Mouse (Mus musculus) intestine, postnatal 0 days (tissue): Measurements from ENCODE around the gene Rgs16. TPM values are rescaled to one million over a fixed set of nuclear protein-coding genes. Genes with fewer than 3 reads are reported as not detected.

ENCODE experiments used
- ATAC-seq: fragments of 200-750 bp; cut with Nextera tagmentation; 2 replicates; pipeline ENCODE4 v1.8.0; 2017; ENCODE audit warnings: mild to moderate bottlenecking, moderate TSS enrichment, moderate library complexity
- H3K27ac ChIP-seq: fragments of 300-500 bp; sonication (generic); 2 replicates; pipeline ENCODE4 v1.5.1; 2014; ENCODE audit warnings: mild to moderate bottlenecking, low read depth, low read length, moderate library complexity
- H3K27me3 ChIP-seq: fragments of 300-500 bp; sonication (generic); replicated peaks from 2 replicates; pipeline ENCODE4 v1.6.1; 2014; ENCODE audit warnings: low read length, mixed read lengths; ENCODE audit not compliant: control insufficient read depth, insufficient read depth
- H3K36me3 ChIP-seq: fragments of 300-500 bp; sonication (generic); 2 replicates; pipeline ENCODE4 v1.6.1; 2014; ENCODE audit warnings: mild to moderate bottlenecking, moderate library complexity; ENCODE audit not compliant: control insufficient read depth, insufficient read depth
- H3K4me1 ChIP-seq: fragments of 300-500 bp; sonication (generic); replicated peaks from 2 replicates; pipeline ENCODE4 v1.6.1; 2014; ENCODE audit warnings: antibody characterized with exemption, low read length, mixed read lengths; ENCODE audit not compliant: control insufficient read depth, insufficient read depth
- H3K4me2 ChIP-seq: fragments of 300-500 bp; sonication (generic); replicated peaks from 2 replicates; pipeline ENCODE4 v1.6.1; 2014; ENCODE audit warnings: low read depth, mild to moderate bottlenecking, moderate library complexity
- H3K4me3 ChIP-seq: fragments of 300-500 bp; sonication (generic); 2 replicates; pipeline ENCODE4 v1.5.1; 2014; ENCODE audit warnings: low read depth, low read length
- H3K9ac ChIP-seq: fragments of 300-500 bp; sonication (generic); 2 replicates; pipeline ENCODE4 v1.6.1; 2014; ENCODE audit warnings: mild to moderate bottlenecking, low read depth, low read length
- H3K9me3 ChIP-seq: fragments of 300-500 bp; sonication (generic); 2 replicates; pipeline ENCODE4 v1.6.1; 2016; ENCODE audit warnings: mixed run types; ENCODE audit not compliant: control insufficient read depth
- CTCF ChIP-seq: sonication (generic); IDR thresholded peaks from 2 replicates; pipeline ENCODE4 v1.5.1; 2016; ENCODE audit warnings: low read depth, mild to moderate bottlenecking, control low read depth, antibody characterized with exemption, moderate library complexity
- WGBS: fragments of 180-500 bp; shearing (Covaris S2); extraction: QIAGEN DNeasy Blood & Tissue Kit; methylation state at CpG from one replicate; pipeline ENCODE4 v1.1.7; 2014; 5-methylcytosine and 5-hydroxymethylcytosine counted together
- polyA plus RNA-seq: library from polyadenylated mRNA; unstranded; fragments of >200 nt; fragmentation: Nextera tagmentation; extraction: Ambion mirVana; gene quantifications from 2 replicates; pipeline ENCODE4 v1.2.1, GENCODE M21; 2015

Gene Rgs16
- polyA plus RNA-seq, 1 experiment from 2014 or later, result 2.4 TPM

DNA sequence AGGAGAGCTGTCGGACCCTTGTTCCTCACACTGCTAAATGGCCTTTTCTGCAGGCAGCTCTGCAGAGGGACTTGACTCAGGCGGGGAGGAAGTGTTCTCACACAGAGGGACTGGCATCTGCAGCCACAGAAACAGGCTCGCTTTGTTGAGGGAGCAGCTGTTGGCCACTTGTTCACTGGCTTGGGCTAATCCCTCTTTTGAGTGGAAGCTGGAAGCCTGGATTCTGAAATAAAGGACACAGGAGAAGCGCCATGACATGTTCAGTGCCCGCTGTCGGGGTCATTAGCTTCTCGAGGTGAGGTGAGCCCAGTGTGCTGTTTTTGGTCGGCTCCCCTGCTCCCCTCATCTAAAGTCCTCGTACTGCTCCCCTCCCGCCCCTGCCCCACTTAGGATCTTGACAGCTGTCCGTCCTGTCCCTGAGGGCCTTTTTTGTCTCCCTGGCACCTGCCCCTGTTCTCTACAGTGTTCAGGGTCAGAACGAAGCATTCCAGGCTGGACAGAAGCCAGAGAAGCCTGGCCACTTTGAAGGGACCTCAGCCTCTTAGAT lies 36.6 kb upstream of the Rgs16 start:
- ATAC-seq, result no peak
- TF ChIP-seq CTCF, result no peak
- Histone ChIP-seq H3K4me3 (no peak overlapping the region), H3K9ac (no peak overlapping the region), H3K36me3 (no peaks in the 10 kb centered on the region), H3K27me3 (no peaks in the 10 kb centered on the region), H3K9me3 (no peaks in the 10 kb centered on the region), H3K4me2 (no peak overlapping the region), H3K27ac (no peak overlapping the region), H3K4me1 (no peaks in the 10 kb centered on the region)
- WGBS, result 28% methylated on average over 12 of the region's 12 CpGs

DNA sequence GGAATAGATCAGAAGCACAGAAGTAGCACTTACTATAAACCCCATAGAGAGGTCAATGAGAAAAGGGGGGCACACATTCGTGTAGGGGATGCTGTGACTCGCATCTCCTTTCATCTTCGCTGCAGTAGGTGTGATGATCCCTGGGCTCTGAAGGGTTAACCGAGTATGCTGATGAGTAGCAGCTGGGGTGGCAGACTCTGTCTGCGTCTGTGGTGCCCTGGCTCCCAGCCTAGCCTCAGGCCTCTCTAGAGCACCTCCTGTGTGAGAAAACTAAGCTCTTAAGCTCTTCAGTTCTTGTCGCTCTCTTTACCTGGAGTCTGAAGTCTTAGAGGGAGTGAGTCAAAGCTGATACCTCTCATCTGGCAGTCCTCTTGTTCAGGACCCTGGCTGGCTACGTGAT lies 36.0 kb upstream of the Rgs16 start:
- no peak overlapping the region for H3K4me2 ChIP-seq
- H3K27me3 ChIP-seq, result no peaks in the 10 kb centered on the region
- H3K27ac ChIP-seq, result no peak overlapping the region
- H3K9ac ChIP-seq, result no peak overlapping the region
- H3K9me3 ChIP-seq, result no peaks in the 10 kb centered on the region
- no peak for TF ChIP-seq CTCF
- H3K4me1 ChIP-seq, result no peaks in the 10 kb centered on the region
- ATAC-seq, result no peak
- H3K4me3 ChIP-seq, result no peak overlapping the region
- no peaks in the 10 kb centered on the region for H3K36me3 ChIP-seq
- 30% methylated on average over 7 of the region's 7 CpGs for WGBS

DNA sequence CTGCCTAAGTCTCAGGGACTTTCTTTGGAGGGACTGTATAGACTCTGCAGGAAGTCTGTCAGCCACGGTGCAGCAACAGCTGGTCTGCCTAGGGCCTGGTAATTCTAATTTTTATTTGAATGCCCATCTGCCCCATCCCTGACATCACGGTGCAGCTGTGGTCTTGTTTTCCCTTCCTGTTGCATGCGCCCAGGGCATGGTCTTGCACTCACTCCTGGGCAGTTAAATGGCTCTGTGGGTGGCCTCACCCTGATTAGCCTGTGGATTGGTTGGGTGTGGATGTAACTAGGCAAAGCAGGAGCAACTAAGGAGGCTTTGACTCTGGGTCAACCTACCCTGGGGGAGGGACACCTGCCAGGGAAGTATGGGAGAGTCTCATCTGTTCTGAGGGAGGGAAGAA lies 35.2 kb upstream of the Rgs16 start:
- 0 out of 2 replicates have a peak, but pooled peaks have one; percentile 19 for ATAC-seq
- Histone ChIP-seq H3K27ac (no peak overlapping the region), H3K27me3 (no peaks in the 10 kb centered on the region), H3K9me3 (no peaks in the 10 kb centered on the region), H3K36me3 (no peaks in the 10 kb centered on the region), H3K4me3 (no peak overlapping the region), H3K4me2 (no peak overlapping the region), H3K9ac (no peak overlapping the region), H3K4me1 (no peaks in the 10 kb centered on the region)
- WGBS, result 43% methylated on average over 3 of the region's 3 CpGs
- TF ChIP-seq CTCF, result no peak

DNA sequence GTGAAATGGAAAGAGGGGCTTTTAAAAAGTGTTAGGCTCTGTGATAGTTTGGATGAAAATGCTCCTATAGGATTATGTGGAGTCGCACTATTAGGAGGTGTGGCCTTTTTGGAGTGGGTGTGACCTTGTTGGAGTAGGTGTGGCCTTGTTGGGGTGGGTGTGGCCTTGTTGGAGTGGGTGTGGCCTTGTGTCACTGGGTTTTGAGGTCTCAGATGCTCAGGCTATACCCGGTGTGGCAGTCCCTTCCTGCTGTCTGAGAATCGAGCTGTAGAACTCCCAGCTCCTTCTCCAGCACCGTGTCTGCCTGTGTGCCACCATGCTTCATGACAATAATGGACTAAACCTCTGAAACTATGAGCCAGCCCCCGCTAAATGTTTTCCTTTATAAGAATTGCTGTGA lies 31.5 kb upstream of the Rgs16 start:
- no peaks in the 10 kb centered on the region for H3K4me1 ChIP-seq
- WGBS, result 85% methylated on average over 5 of the region's 5 CpGs
- H3K27ac ChIP-seq, result no peak overlapping the region
- no peaks in the 10 kb centered on the region for H3K9me3 ChIP-seq
- no peak for ATAC-seq
- no peaks in the 10 kb centered on the region for H3K36me3 ChIP-seq
- H3K4me3 ChIP-seq, result no peak overlapping the region
- no peak overlapping the region for H3K9ac ChIP-seq
- TF ChIP-seq CTCF, result no peak
- H3K4me2 ChIP-seq, result no peak overlapping the region
- H3K27me3 ChIP-seq, result no peaks in the 10 kb centered on the region

DNA sequence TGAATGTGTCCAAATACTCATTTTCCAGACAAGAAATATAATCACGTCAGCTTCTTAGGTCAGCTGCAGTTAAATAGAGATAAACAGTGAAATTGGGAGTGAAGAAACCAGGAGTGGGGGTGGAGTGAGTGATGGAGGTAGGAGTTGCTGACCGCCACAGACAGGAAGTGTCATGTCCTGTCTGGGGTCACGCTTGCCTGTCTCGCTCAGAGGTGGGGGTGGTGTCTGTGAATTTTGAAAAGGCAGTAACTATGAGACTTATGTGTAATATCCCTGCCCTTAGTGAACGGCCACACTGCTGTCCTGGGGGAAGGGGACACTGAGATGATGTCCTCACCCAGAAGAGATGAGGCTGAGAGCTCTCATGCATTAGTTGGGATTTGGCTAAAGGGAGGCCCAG lies 30.7 kb upstream of the Rgs16 start:
- no peaks in the 10 kb centered on the region for H3K4me1 ChIP-seq
- no peak overlapping the region for H3K4me2 ChIP-seq
- no peak overlapping the region for H3K4me3 ChIP-seq
- TF ChIP-seq CTCF, result no peak
- H3K9ac ChIP-seq, result no peak overlapping the region
- no peaks in the 10 kb centered on the region for H3K36me3 ChIP-seq
- ATAC-seq, result no peak
- H3K27me3 ChIP-seq, result no peaks in the 10 kb centered on the region
- WGBS, result 48% methylated on average over 5 of the region's 5 CpGs
- H3K9me3 ChIP-seq, result no peaks in the 10 kb centered on the region
- no peak overlapping the region for H3K27ac ChIP-seq

DNA sequence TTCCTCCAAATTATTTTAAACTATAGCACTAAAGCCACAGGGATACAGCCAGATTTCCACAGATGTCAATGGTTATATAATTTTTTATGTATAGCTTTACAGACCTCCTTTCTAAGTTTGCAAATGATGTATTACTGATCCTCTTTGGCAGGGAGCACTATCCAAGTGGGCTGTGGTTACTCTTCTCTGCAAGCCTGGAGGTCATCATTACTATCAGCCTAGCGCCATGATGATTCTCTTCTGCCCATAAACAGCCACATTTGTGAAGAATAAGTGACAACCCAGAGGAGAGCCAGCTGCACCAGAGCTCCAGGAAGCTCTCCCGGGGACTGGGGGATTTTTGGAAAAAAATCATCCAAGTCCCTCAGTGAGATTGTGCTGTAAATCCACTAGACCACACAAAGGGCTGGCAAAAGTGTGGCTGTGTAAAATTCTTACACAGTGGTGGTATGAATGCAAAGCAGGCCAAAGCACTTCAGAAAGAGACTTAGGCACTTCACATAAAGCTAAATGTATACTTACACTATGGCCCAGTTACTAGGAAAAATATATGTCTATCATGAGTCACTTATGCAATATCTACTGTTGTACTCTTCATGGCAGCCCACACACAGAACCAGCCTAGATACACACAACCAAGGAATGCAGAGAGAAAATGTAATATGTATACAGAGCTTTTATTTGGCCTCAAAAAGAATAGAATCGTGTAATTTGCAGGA lies 28.4 kb upstream of the Rgs16 start:
- no peak for TF ChIP-seq CTCF
- no peaks in the 10 kb centered on the region for H3K27me3 ChIP-seq
- no peaks in the 10 kb centered on the region for H3K9me3 ChIP-seq
- 58% methylated on average over 3 of the region's 3 CpGs for WGBS
- H3K4me3 ChIP-seq, result no peak overlapping the region
- no peak overlapping the region for H3K27ac ChIP-seq
- no peak for ATAC-seq
- H3K9ac ChIP-seq, result no peak overlapping the region
- H3K36me3 ChIP-seq, result no peaks in the 10 kb centered on the region
- no peaks in the 10 kb centered on the region for H3K4me1 ChIP-seq
- no peak overlapping the region for H3K4me2 ChIP-seq
